ENCODE assay signal across 24 mouse cellular contexts in genomic region chr17:24062459-24063155, GRCm38 (mm10). TPM values are rescaled to one million over a fixed set of nuclear protein-coding genes. Genes with fewer than 3 reads are reported as not detected.
DNase-seq lines count a peak whose midpoint lies in the region; ATAC-seq and TF ChIP-seq lines count a peak whose summit lies in the region.
"Had no signal": no experiment of that assay in that cellular context is flagged by ENCODE, and none has a peak within 500 bp of the region (broad histone marks: within the 10 kb centered on the region; RNA-seq: fewer than 3 reads in every experiment).

No protein-coding gene starts in this region.

- 57% methylated on average over 4 of the region's 4 CpGs for WGBS in cerebellum, adult 2 months
- 59% methylated on average over 4 of the region's 4 CpGs for WGBS in hindbrain, embryonic 16.5 days
- WGBS in hindbrain, embryonic 13.5 days, result 80% methylated on average over 4 of the region's 4 CpGs
- 78% methylated on average over 4 of the region's 4 CpGs for WGBS in midbrain, embryonic 15.5 days
- 88% methylated on average over 4 of the region's 4 CpGs for WGBS in midbrain, embryonic 10.5 days

- no peak overlapping the region for H3K4me2 ChIP-seq in hindbrain, embryonic 16.5 days (ENCODE audit: low read length)
- no peak overlapping the region for H3K4me2 ChIP-seq in hindbrain, embryonic 13.5 days
- H3K4me2 ChIP-seq in midbrain, embryonic 15.5 days, result no peak overlapping the region
- H3K4me2 ChIP-seq: forebrain, embryonic 13.5 days had no signal

- DNase-seq in cerebellum, adult 2 months, result no peak
- DNase-seq in cerebellum, postnatal 25 days, result no peak
- no peak for DNase-seq in midbrain, embryonic 10.5 days (ENCODE audit: low spot score)
- peak; percentile 20 for DNase-seq in 3T3-L1 (ENCODE audit: low read depth, low spot score)
- no peak for DNase-seq in left cerebral cortex, adult 18-20 months (ENCODE audit: low spot score in 2 of 2)
- DNase-seq: adrenal gland, postnatal 14 days; cerebellum, adult 11-12 months; cerebellum, adult 9-11 months; forebrain, postnatal 0 days; gastrocnemius, adult 2 months; gastrocnemius, postnatal 25 days; heart, postnatal 10 days; heart, postnatal 4 days had no signal

- H3K36me3 ChIP-seq in hindbrain, embryonic 16.5 days (ENCODE audit: control insufficient read depth, insufficient read depth, low read length), result peaks cover 14% of the 10 kb centered on the region
- H3K36me3 ChIP-seq in hindbrain, embryonic 13.5 days, result peaks cover 40% of the 10 kb centered on the region
- H3K36me3 ChIP-seq in midbrain, embryonic 15.5 days (replicated peaks), result peaks cover 24% of the 10 kb centered on the region
- peaks cover 81% of the 10 kb centered on the region for H3K36me3 ChIP-seq in midbrain, embryonic 10.5 days

- no peaks in the 10 kb centered on the region for H3K27me3 ChIP-seq in cerebellum, adult 2 months (ENCODE audit: control insufficient read depth, insufficient read depth, low read length)
- no peaks in the 10 kb centered on the region for H3K27me3 ChIP-seq in hindbrain, embryonic 16.5 days (replicated peaks; ENCODE audit: control insufficient read depth, insufficient read depth, low read length)
- H3K27me3 ChIP-seq in hindbrain, embryonic 13.5 days, result no peaks in the 10 kb centered on the region
- H3K27me3 ChIP-seq in midbrain, embryonic 15.5 days (replicated peaks), result no peaks in the 10 kb centered on the region
- no peaks in the 10 kb centered on the region for H3K27me3 ChIP-seq in midbrain, embryonic 10.5 days (ENCODE audit: low read depth, poor library complexity, severe bottlenecking)
- H3K27me3 ChIP-seq: forebrain, embryonic 13.5 days; Patski had no signal

- peaks cover 2% of the 10 kb centered on the region; the same call in 1 of the 2 replicates for H3K4me1 ChIP-seq in cerebellum, adult 2 months (ENCODE audit: control insufficient read depth, insufficient read depth, low read length)
- no peaks in the 10 kb centered on the region; the same call in 1 of the 2 replicates for H3K4me1 ChIP-seq in hindbrain, embryonic 16.5 days (ENCODE audit: control insufficient read depth, insufficient read depth, low read depth, low read length)
- H3K4me1 ChIP-seq in hindbrain, embryonic 13.5 days (replicated peaks), result no peaks in the 10 kb centered on the region
- peaks cover 11% of the 10 kb centered on the region; the same call in 1 of the 2 replicates for H3K4me1 ChIP-seq in midbrain, embryonic 15.5 days
- 0 out of 2 replicates have a peak, but pooled peaks cover 2% of the 10 kb centered on the region for H3K4me1 ChIP-seq in midbrain, embryonic 10.5 days
- H3K4me1 ChIP-seq: embryonic facial prominence, embryonic 10.5 days; forebrain, embryonic 13.5 days had no signal

- ATAC-seq in hindbrain, embryonic 16.5 days, result peak; percentile 55; the same call in 1 of the 2 replicates
- ATAC-seq in hindbrain, embryonic 13.5 days (ENCODE audit: low FRiP score), result no peak
- ATAC-seq in midbrain, embryonic 15.5 days (replicated peaks), result no peak
- ATAC-seq: activated CD4-positive, CD25-positive, alpha-beta regulatory T cell, adult 4 months; forebrain, embryonic 13.5 days; forebrain, postnatal 0 days; inflammation-experienced regulatory T-cells, adult 6 months; Patski had no signal

- TF ChIP-seq POLR2A in cerebellum, adult 2 months (IDR thresholded peaks at IDR 0.05; ENCODE audit: borderline replicate concordance, insufficient read depth, low read length), result no peak

- no peak overlapping the region for H3K4me3 ChIP-seq in cerebellum, adult 2 months (replicated peaks; ENCODE audit: insufficient read depth, low read depth, low read length)
- H3K4me3 ChIP-seq in hindbrain, embryonic 16.5 days (ENCODE audit: low read length), result no peak overlapping the region
- H3K4me3 ChIP-seq in hindbrain, embryonic 13.5 days, result no peak overlapping the region
- H3K4me3 ChIP-seq in midbrain, embryonic 15.5 days, result no peak overlapping the region
- H3K4me3 ChIP-seq in midbrain, embryonic 10.5 days, result no peak overlapping the region
- H3K4me3 ChIP-seq: embryonic facial prominence, embryonic 10.5 days; forebrain, embryonic 13.5 days; gastrocnemius, adult 2 months had no signal

- H3K9me3 ChIP-seq in hindbrain, embryonic 16.5 days (ENCODE audit: control insufficient read depth, low read length), result no peaks in the 10 kb centered on the region
- H3K9me3 ChIP-seq in hindbrain, embryonic 13.5 days, result no peaks in the 10 kb centered on the region
- no peaks in the 10 kb centered on the region for H3K9me3 ChIP-seq in midbrain, embryonic 15.5 days
- no peaks in the 10 kb centered on the region for H3K9me3 ChIP-seq in midbrain, embryonic 10.5 days (replicated peaks)
- H3K9me3 ChIP-seq: embryonic facial prominence, embryonic 10.5 days; forebrain, embryonic 13.5 days had no signal

- TF ChIP-seq CTCF in cerebellum, adult 2 months (IDR thresholded peaks at IDR 0.05; ENCODE audit: borderline replicate concordance, insufficient read depth, low read depth, low read length), result no peak

- no peak overlapping the region for H3K9ac ChIP-seq in hindbrain, embryonic 16.5 days (ENCODE audit: low read depth, low read length)
- H3K9ac ChIP-seq in hindbrain, embryonic 13.5 days, result no peak overlapping the region
- no peak overlapping the region for H3K9ac ChIP-seq in midbrain, embryonic 15.5 days
- H3K9ac ChIP-seq: forebrain, embryonic 13.5 days; forebrain, postnatal 0 days had no signal

- peak overlapping the region; percentile 17; the same call in 1 of the 2 replicates for H3K27ac ChIP-seq in cerebellum, adult 2 months (ENCODE audit: insufficient read depth, low read length)
- H3K27ac ChIP-seq in hindbrain, embryonic 16.5 days (ENCODE audit: low read depth, low read length), result peak overlapping the region; percentile 70
- no peak overlapping the region for H3K27ac ChIP-seq in hindbrain, embryonic 13.5 days
- H3K27ac ChIP-seq in midbrain, embryonic 15.5 days, result 0 out of 2 replicates have a peak overlapping the region, but pooled peaks have one; percentile 14
- H3K27ac ChIP-seq in midbrain, embryonic 10.5 days (replicated peaks), result no peak overlapping the region
- H3K27ac ChIP-seq: embryonic facial prominence, embryonic 10.5 days; forebrain, embryonic 13.5 days; gastrocnemius, adult 2 months had no signal

RNA-seq across cellular contexts. Expression of gene Kctd5, which starts 10.7 kb away (rescaled TPM):
- 32.8 and 35.6 TPM in 2 replicates for polyA plus RNA-seq in cerebellum, adult 2 months (2012; rRNA removed)
- 82.0 and 89.9 TPM in 2 replicates for polyA plus RNA-seq in hindbrain, embryonic 16.5 days (2015; fragmentation: Nextera tagmentation; extraction: Ambion mirVana)
- 82.3 and 85.7 TPM in 2 replicates for polyA plus RNA-seq in hindbrain, embryonic 13.5 days (2015; fragmentation: Nextera tagmentation; extraction: Ambion mirVana)
- polyA plus RNA-seq in midbrain, embryonic 15.5 days (2015; fragmentation: Nextera tagmentation; extraction: Ambion mirVana), result 73.4 and 77.9 TPM in 2 replicates
- polyA plus RNA-seq in midbrain, embryonic 10.5 days (2016; fragmentation: Nextera tagmentation; extraction: Ambion mirVana), result 91.1 and 91.5 TPM in 2 replicates
- 10 to 100 TPM; 22.5 to 23.8 TPM for total RNA-seq in left cerebral cortex, adult 18-20 months (2021)

RNA-seq across cellular contexts. Expression of gene Prss27, which starts 24.7 kb away (rescaled TPM):
- 0.19 TPM in 1 of 2 replicates, not detected in the other for polyA plus RNA-seq in cerebellum, adult 2 months (2012; rRNA removed)
- polyA plus RNA-seq in hindbrain, embryonic 16.5 days (2015; fragmentation: Nextera tagmentation; extraction: Ambion mirVana), result 0.12 and 0.16 TPM in 2 replicates
- 0.26 and 0.48 TPM in 2 replicates for polyA plus RNA-seq in hindbrain, embryonic 13.5 days (2015; fragmentation: Nextera tagmentation; extraction: Ambion mirVana)
- polyA plus RNA-seq in midbrain, embryonic 15.5 days (2015; fragmentation: Nextera tagmentation; extraction: Ambion mirVana), result 0.36 and 0.44 TPM in 2 replicates
- polyA plus RNA-seq in midbrain, embryonic 10.5 days (2016; fragmentation: Nextera tagmentation; extraction: Ambion mirVana), result 0.10 TPM in 1 of 2 replicates, not detected in the other
- total RNA-seq in left cerebral cortex, adult 18-20 months (2021), result not detected
- total RNA-seq: forebrain, postnatal 0 days; gastrocnemius, adult 2 months; gastrocnemius, postnatal 25 days; granulocyte monocyte progenitor cell, adult 5-6 weeks; heart, postnatal 10 days; heart, postnatal 4 days; MEL had no signal
- polyA plus RNA-seq: activated CD4-positive, CD25-positive, alpha-beta regulatory T cell, adult 4 months; forebrain, postnatal 0 days; heart, embryonic 14.5 days had no signal

Comparison
In these comparisons a context has a peak if more than half of its experiments do, and no peak if none do; other contexts are left out.
1. H3K27ac ChIP-seq: peak in cerebellum, adult 2 months (single experiment), hindbrain, embryonic 16.5 days (single experiment) and midbrain, embryonic 15.5 days (single experiment); none in hindbrain, embryonic 13.5 days (single experiment) and midbrain, embryonic 10.5 days (single experiment).